Mouse (Mus musculus) heart, adult 8-10 months (tissue): Measurements from ENCODE around the gene Mr1. TPM values are rescaled to one million over a fixed set of nuclear protein-coding genes. Genes with fewer than 3 reads are reported as not detected.
"Not testable (repeated sequence)": the region's sequence is repeated elsewhere in the genome, so short reads cannot be mapped to it uniquely, and the experiment has no call there.

Source experiments
- DNase-seq: peaks from one replicate; pipeline ENCODE4 v3.0.0; 2022; ENCODE audit warnings: low spot score
- total RNA-seq, 4 experiments: library from RNA; stranded (reverse); gene quantifications; 2 replicates each; pipeline ENCODE4 v1.2.4; 2022

Mr1 gene
- 10 to 100 TPM in 2 of 4 experiments, 1 to 10 TPM in 2; 6.9 to 11.2 (median 8.7) TPM for total RNA-seq

- DNase-seq, result peak; percentile 86
Observed at GRCm38 (mm10) chr1:155146572-155146980, at the start of gene Mr1. Mr1 (minus strand) TSS chr1:155146814.

- no peak for DNase-seq
Observed at GRCm38 (mm10) chr1:155192805-155193368, 46.3 kb upstream of the Mr1 start.

- peak; percentile 19 for DNase-seq
Observed at GRCm38 (mm10) chr1:155191671-155192070, 45.1 kb upstream of the Mr1 start.

GRCm38 (mm10) chr1:155191219-155191618 lies 44.6 kb upstream of the Mr1 start:
- DNase-seq, result no peak

GRCm38 (mm10) chr1:155188656-155189055 lies 42.0 kb upstream of the Mr1 start:
- DNase-seq, result no peak

GRCm38 (mm10) chr1:155184191-155184590 lies 37.6 kb upstream of the Mr1 start:
- no peak for DNase-seq

- DNase-seq, result no peak
Observed at GRCm38 (mm10) chr1:155178192-155178924, 31.7 kb upstream of the Mr1 start.

GRCm38 (mm10) chr1:155174424-155174823 lies 27.8 kb upstream of the Mr1 start:
- no peak for DNase-seq

GRCm38 (mm10) chr1:155173644-155174016 lies 27.0 kb upstream of the Mr1 start:
- not testable (repeated sequence) for DNase-seq

GRCm38 (mm10) chr1:155172895-155173643 lies 26.5 kb upstream of the Mr1 start:
- no peak for DNase-seq

GRCm38 (mm10) chr1:155169935-155170334 lies 23.3 kb upstream of the Mr1 start:
- no peak for DNase-seq

GRCm38 (mm10) chr1:155167453-155167852 lies 20.8 kb upstream of the Mr1 start:
- no peak for DNase-seq

GRCm38 (mm10) chr1:155158970-155159484 lies 12.4 kb upstream of the Mr1 start:
- DNase-seq, result peak; percentile 42

GRCm38 (mm10) chr1:155158141-155158969 lies 11.7 kb upstream of the Mr1 start, which contains the start of gene Stx6:
Stx6 (plus strand) TSS chr1:155158715.
- DNase-seq, result peak; percentile 97

- no peak for DNase-seq
Observed at GRCm38 (mm10) chr1:155153906-155154305, 7.3 kb upstream of the Mr1 start.

GRCm38 (mm10) chr1:155150821-155151220 lies 4.2 kb upstream of the Mr1 start:
- no peak for DNase-seq

- no peak for DNase-seq
Observed at GRCm38 (mm10) chr1:155149403-155149802, 2.8 kb upstream of the Mr1 start.

GRCm38 (mm10) chr1:155147228-155147627 lies 614 bp upstream of the Mr1 start:
- DNase-seq, result no peak

- DNase-seq, result peak; percentile 33
Observed at GRCm38 (mm10) chr1:155145620-155146019, 994 bp downstream of the Mr1 start.

GRCm38 (mm10) chr1:155140076-155140475 lies 6.5 kb downstream of the Mr1 start:
- DNase-seq, result peak; percentile 85

GRCm38 (mm10) chr1:155138795-155139194 lies 7.8 kb downstream of the Mr1 start:
- peak; percentile 70 for DNase-seq
